Mouse (Mus musculus) right cerebral cortex, postnatal 36 days (tissue): ENCODE results near the gene Agbl4.

Source experiments
- DNase-seq, 2 experiments: peaks; one replicate each; pipeline ENCODE4 v3.0.0; 2022; ENCODE audit warnings: low spot score in 2 of 2, mixed read lengths in 1 of 2

The Agbl4 gene

DNA sequence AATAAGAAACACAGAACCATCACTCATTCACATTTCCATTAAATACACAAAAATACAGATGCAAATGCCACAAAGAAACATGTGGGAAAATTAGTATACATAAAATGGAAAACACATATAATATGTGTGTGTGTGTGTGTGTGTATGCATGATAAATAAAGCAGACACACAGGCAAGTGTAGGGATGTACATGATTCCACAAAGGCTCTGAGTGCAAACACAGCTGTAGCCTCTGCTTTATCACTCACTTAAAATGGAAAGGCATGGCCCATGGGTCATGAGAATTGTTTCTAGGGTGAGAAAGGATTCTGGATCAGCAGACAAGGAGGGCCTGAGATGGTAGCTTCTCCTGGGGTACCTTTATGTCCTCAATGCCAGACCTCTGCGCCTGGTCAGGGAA is 1182.8 kb downstream of the Agbl4 start:
- no peak for DNase-seq

DNA sequence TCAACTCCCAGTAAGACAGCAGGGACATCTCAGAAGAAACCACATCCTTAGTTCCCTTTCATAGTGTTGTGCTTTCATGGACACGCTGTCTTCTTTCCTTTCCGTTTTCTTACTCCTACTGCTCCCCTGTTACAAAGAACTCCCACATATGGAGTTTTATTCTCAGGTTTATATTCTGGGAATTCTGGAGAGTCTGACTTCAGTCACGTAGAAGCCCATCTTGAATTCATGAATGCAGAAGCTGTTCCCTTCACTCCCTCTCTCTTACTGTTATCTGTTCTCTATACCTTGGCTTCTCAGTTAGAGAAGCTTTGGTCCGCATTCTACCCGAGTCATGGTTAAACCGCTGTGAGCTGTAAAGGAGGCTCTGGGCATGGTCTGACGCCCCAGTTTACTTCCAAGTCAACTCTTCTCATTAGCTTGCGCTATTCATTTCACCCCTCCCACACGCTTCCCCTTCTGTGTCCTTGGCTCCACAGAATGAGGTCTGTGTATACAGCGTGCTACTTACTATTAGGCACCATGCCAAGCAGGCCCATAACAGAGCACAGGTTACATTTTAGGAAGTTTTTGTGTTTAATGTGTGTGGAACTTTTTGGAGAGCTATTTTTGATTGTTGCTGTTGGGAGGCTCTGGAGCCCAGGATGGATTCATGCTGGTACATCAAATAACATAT is 1186.2 kb downstream of the Agbl4 start:
- no peak for DNase-seq

DNA sequence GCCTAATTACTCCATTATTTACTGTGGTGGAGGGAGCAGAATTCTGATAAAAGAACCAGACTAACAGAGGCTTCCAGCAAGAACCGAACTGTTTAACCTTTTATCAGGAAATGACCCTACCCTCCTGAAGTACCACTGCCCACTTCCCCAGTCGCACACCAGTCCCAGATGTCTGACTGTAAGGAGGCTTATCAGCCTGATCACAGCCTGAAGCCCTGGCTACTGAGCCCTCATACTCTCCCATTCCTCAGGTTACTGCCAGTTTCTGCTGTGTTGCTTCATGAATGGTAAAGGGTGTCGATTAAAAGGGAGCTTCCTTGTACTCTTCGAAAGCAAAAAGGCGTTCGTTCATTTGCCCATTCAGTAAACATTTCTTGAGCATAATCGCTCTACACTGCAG is 1186.8 kb downstream of the Agbl4 start:
- DNase-seq, result no peak

DNA sequence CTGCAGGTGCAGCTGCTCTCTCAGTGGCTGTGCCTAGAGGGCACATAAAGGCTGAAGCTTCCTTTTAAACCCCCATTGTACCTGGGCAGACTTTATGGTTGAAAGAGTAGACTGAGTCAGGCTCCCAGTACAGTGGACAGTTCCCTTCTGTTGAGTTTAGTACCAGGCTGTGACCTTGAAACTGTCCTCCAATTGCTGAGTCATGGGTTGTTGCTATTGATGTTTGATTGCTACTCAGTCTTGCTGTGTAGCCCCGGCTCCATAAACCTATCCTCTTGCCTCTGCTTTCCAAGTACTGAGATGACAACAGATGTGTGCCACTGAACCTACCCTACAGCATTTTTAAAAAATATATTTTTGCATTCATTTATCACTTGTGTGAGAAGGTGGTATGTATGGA is 1190.8 kb downstream of the Agbl4 start:
- no peak for DNase-seq

GRCm38 (mm10) chr4:111589467-111590170 is 1192.2 kb downstream of the Agbl4 start:
- no peak for DNase-seq

DNA sequence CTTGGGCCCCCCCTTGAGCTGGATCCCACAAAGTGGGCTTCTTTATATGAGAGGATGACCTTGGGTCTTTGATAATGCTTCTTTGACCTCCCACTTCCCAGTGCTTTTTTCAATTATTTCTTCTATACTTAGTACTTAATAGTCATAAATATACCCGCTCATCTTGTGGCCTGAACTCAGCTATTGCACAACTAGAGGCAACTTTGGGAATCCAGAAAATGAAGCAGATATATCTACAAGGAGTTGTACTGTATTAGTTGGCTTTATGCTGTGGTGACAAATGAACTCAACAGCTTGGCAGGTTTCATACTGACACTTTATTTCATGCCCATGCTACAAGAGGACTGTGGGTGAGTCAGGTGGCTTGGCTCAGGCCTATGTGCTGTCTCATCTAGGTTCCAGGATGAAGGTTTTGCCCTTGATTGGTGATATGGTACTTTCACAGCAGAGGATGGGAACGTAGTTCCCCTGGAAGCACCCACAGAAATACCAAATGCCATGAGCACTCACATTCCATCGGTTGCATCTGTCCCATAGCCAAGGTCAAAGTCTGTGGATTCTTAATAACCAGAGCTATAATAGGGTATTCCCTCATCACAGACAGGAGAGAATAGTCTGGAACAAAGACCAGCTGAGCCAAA is 1197.3 kb downstream of the Agbl4 start:
- no peak for DNase-seq

- peak in 1 of 2 experiments; percentile 21 for DNase-seq
Observed at GRCm38 (mm10) chr4:111597249-111597661, 1199.8 kb downstream of the Agbl4 start.

- peak; percentile 22 to 33 for DNase-seq
Observed at GRCm38 (mm10) chr4:111597986-111598385, 1200.5 kb downstream of the Agbl4 start.

GRCm38 (mm10) chr4:111603194-111603593 is 1205.7 kb downstream of the Agbl4 start:
- DNase-seq, result no peak

DNA sequence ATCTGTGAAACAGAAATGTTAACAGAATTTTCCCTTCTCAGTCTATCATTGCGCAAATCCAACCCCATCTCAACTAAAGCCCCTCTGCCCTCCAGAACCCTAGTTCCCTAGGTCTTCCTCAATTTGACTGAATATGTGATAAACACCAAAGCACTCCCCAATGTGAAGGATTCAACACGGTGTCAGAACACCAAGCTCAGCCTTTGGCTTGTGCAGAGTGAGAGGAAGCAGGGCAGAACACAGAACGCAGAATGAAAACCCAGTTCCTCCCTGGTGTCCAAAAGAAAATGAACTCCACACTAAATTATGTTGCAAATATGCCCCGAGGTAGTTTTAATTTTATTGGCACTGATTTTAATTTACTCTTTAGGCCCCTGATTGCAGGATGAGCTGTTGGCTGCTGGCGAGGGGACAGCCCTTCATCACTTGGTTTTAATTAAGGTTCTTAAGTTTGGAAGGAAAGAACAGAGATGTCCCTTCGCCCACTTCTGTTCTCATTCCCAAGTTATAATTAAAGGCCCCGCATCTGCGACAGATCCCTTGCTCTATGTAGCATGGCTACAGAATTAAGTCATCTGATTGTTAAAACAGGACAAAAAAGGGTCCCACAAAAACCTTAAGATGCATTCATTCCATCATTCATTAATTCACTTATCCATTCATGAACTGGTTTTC is 1210.5 kb downstream of the Agbl4 start:
- peak in 1 of 2 experiments; percentile 20 for DNase-seq

- DNase-seq, result no peak
Observed at GRCm38 (mm10) chr4:111621865-111622264, 1224.4 kb downstream of the Agbl4 start.

DNA sequence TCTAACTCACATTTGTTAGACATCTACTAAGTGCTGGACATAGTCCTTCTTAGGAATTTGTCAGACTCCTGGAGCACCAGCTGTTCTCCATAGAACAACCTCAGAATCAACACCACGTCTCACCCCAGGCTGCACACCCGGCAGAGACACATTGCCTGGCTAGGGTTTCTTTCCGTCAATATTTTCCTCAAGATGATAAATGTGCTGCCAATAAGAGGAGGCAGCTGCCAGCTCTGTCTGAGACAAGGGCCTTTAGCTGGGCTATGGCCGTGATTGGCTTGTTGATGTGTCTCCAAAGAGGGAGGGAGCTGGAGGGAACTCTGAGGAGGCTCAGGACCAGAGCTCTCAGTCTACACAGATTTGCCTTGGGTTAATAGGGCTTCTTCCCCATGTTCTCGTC is 1227.5 kb downstream of the Agbl4 start:
- DNase-seq, result no peak

DNA sequence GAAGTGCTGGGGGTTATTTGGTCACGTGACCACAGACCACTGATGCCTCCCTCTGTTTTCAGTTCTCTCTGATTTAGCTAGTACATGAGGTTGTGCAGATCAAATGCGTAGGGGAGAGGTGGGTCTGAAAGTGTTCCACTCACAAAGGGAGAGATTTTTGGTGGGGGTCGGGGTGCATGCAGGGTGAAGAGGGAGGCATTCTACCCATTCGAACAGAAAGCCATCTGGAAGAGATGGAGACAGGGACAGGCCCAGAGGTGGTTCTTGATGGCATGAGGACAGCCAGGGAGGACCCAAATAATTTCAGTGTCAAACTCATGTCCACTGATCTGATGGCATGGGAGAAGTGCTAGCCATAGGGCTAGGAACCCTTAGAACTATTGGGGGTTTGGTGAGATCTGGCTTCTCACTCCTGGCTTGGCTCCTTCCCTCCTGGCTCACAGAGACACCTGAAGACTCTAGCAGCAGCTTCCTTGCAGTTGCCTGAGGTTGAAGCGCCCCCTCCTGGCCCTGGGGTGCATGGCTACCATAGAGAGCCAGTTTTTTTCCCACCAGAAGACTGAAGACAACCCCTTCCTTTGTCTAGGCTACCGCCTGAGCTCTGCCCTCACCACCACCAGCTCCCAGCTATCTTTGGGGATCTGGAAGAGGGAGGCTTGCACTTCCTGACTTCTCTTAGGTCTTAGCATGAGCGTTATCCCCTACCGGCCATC is 1228.8 kb downstream of the Agbl4 start:
- DNase-seq, result peak; percentile 75 to 79

DNA sequence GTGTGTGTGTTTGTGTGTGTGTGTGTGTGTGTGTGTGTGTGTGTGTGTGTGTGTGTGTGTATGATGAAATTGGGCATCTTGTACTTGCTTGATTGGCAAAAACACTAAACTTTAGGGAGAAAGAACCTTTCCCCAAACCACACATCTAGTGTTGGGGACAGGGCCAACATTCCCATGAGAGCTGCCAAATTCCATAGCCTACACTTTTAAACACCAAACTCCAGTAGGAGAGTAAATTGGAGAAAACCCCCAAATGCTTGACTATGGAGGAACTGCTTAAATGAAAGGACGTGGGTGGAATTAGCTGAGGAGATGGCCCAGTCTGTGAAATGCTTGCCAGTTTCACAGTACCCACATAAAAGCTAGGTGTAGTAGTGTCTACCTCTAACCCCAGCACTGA is 1235.2 kb downstream of the Agbl4 start:
- DNase-seq, result no peak

- peak in 1 of 2 experiments; percentile 12 for DNase-seq
Observed at GRCm38 (mm10) chr4:111635538-111636124, 1238.2 kb downstream of the Agbl4 start.

DNA sequence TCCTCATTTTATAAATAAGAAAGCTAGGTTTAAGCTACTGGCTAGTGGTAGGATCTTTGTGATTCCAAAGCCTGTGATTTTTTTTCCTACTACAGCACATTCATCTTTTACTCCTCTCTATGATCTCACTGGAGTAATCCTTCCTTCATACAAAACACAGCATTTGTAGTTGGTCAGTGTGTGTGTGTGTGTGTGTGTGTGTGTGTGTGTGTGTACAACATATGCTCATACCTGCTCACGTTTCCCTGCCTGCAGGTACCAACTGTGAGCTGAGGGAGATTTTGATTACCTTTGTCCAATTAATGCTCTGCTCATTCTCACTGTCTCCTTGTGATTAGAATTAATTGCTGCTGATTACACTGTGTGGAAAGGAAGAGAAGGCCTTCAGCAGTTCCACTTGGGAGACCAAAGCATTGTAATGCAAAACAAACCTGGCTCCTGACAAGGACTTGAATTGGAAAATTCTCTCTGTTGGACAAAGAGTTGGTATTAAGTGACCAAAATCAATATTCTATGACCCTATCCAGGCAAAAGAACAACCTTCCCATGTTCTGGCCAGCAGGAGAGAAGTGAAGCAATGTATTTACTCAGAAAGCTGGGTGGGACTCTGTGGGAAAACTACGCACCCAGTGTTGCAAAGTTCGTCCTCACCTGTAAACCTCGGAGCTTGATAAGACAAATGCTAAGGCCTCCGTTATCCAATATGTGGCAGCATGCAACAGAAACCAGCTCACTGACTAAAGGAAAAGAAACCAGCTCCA is 1241.7 kb downstream of the Agbl4 start:
- DNase-seq, result no peak

- DNase-seq, result no peak
Observed at GRCm38 (mm10) chr4:111645117-111645830, 1247.8 kb downstream of the Agbl4 start.

DNA sequence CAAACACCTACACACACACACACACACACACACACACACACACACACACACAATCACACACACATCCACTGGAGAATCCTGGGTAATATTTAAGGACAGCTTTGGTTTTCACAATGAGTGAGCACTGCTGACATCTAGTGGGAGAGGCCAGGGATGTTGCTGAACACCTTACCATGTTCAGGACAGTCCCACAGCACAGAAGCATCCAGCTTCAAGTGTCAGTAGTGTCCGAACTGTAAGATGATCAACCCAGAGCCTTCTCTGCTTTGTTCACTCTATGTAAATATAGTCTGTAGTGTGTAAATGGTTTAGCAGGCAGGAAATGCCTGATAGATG is 1248.3 kb downstream of the Agbl4 start:
- DNase-seq, result no peak

DNA sequence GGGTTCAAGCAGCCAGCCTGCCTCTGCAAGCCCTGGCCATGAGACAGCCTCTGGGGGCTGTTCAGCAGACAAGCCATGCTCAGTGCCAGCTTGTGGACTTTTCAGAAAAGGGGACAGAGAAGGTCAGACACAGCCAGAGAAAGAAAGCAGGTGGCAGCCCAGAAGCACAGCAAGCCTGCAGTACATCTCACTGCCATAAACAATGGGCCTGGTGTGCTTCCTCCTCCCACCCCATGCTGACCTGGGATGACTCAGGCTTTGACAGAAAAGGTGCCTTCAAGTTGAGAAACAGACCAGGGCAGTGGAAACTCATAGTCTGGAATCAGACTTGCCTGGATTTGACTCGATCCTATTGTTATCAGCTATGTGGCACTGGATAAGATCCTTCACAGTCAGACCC is 1256.0 kb downstream of the Agbl4 start:
- no peak for DNase-seq

- no peak for DNase-seq
Observed at GRCm38 (mm10) chr4:111663730-111664129, 1266.3 kb downstream of the Agbl4 start.
